Mouse (Mus musculus): ENCODE data around the gene Hist3h2a. TPM values are rescaled to one million over a fixed set of nuclear protein-coding genes. Genes with fewer than 3 reads are reported as not detected.

Gene Hist3h2a
- total RNA-seq, 2 experiments from 2014 or later = 10.5 to 11.3 TPM

- Histone ChIP-seq H3K4me3 (no peak overlapping the region), H3K27ac (no peak overlapping the region)
- DNase-seq = no peak
- TF ChIP-seq CTCF (IDR thresholded peaks at IDR 0.05) = no peak
- intact Hi-C loops (cut with DNase I) = no loop called here
These were observed 7.1 kb downstream of the Hist3h2a start for GRCm38 (mm10) chr11:58961364-58962177.

GRCm38 (mm10) chr11:58963543-58963942 is 9.1 kb downstream of the Hist3h2a start:
- DNase-seq = no peak
- H3K27ac ChIP-seq = no peak overlapping the region
- H3K4me3 ChIP-seq = no peak overlapping the region
- no peak for TF ChIP-seq CTCF (IDR thresholded peaks at IDR 0.05)
- intact Hi-C loops (cut with DNase I) = no loop called here

- Histone ChIP-seq H3K27ac (no peak overlapping the region), H3K4me3 (no peak overlapping the region)
- intact Hi-C loops (cut with DNase I) = no loop called here
- no peak for TF ChIP-seq CTCF (IDR thresholded peaks at IDR 0.05)
- DNase-seq = no peak
These were observed 9.7 kb downstream of the Hist3h2a start for GRCm38 (mm10) chr11:58964216-58964615.

- intact Hi-C loops (cut with DNase I) = no loop called here
- no peak for TF ChIP-seq CTCF (IDR thresholded peaks at IDR 0.05)
- no peak for DNase-seq
- Histone ChIP-seq H3K4me3 (no peak overlapping the region), H3K27ac (no peak overlapping the region)
These were observed 10.7 kb downstream of the Hist3h2a start for GRCm38 (mm10) chr11:58965001-58965760.

GRCm38 (mm10) chr11:58967346-58967745 is 12.9 kb downstream of the Hist3h2a start:
- no peak for DNase-seq
- intact Hi-C loops (cut with DNase I) = no loop called here
- Histone ChIP-seq H3K4me3 (no peak overlapping the region), H3K27ac (no peak overlapping the region)
- TF ChIP-seq CTCF (IDR thresholded peaks at IDR 0.05) = peak; percentile 70

GRCm38 (mm10) chr11:58968551-58968950 is 14.1 kb downstream of the Hist3h2a start:
- Histone ChIP-seq H3K4me3 (no peak overlapping the region), H3K27ac (no peak overlapping the region)
- no peak for TF ChIP-seq CTCF (IDR thresholded peaks at IDR 0.05)
- no peak for DNase-seq
- intact Hi-C loops (cut with DNase I) = no loop called here

GRCm38 (mm10) chr11:58969027-58969426 is 14.5 kb downstream of the Hist3h2a start:
- intact Hi-C loops (cut with DNase I) = no loop called here
- Histone ChIP-seq H3K4me3 (no peak overlapping the region), H3K27ac (no peak overlapping the region)
- no peak for DNase-seq
- no peak for TF ChIP-seq CTCF (IDR thresholded peaks at IDR 0.05)

- Histone ChIP-seq H3K4me3 (no peak overlapping the region), H3K27ac (no peak overlapping the region)
- DNase-seq = no peak
- TF ChIP-seq CTCF (IDR thresholded peaks at IDR 0.05) = no peak
- intact Hi-C loops (cut with DNase I) = loop anchor here (10.0 kb wide), 1 partner anchor 225 kb away; the partner anchor contains the start of gene Guk1
These were observed 15.2 kb downstream of the Hist3h2a start for GRCm38 (mm10) chr11:58969659-58970058.

- intact Hi-C loops (cut with DNase I) = loop anchor here (10.0 kb wide), 1 partner anchor 224 kb away; the partner anchor contains the start of gene Guk1
- peak; percentile 13; the same call in 1 of the 2 replicates for TF ChIP-seq CTCF (IDR thresholded peaks at IDR 0.05)
- Histone ChIP-seq H3K27ac (0 out of 2 replicates have a peak overlapping the region, but pooled peaks have one; percentile 20), H3K4me3 (no peak overlapping the region)
- no peak for DNase-seq
These were observed 16.5 kb downstream of the Hist3h2a start for GRCm38 (mm10) chr11:58970831-58971530.

- no peak for TF ChIP-seq CTCF (IDR thresholded peaks at IDR 0.05)
- Histone ChIP-seq H3K27ac (0 out of 2 replicates have a peak overlapping the region, but pooled peaks have one; percentile 20), H3K4me3 (no peak overlapping the region)
- DNase-seq = no peak
- intact Hi-C loops (cut with DNase I) = loop anchor here (10.0 kb wide), 1 partner anchor 223 kb away; the partner anchor contains the start of gene Guk1
These were observed 17.3 kb downstream of the Hist3h2a start for GRCm38 (mm10) chr11:58971796-58972195.

- DNase-seq = peak; percentile 8
- intact Hi-C loops (cut with DNase I) = loop anchor here (10.0 kb wide), 1 partner anchor 220 kb away; the partner anchor contains the start of gene Guk1
- H3K27ac ChIP-seq = no peak overlapping the region
- H3K4me3 ChIP-seq = no peak overlapping the region
- no peak for TF ChIP-seq CTCF (IDR thresholded peaks at IDR 0.05)
These were observed 19.9 kb downstream of the Hist3h2a start for GRCm38 (mm10) chr11:58974414-58974813.

- Histone ChIP-seq H3K27ac (peak overlapping the region; percentile 94), H3K4me3 (peak overlapping the region; percentile 85)
- peak; percentile 62 for DNase-seq
- no peak for TF ChIP-seq CTCF (IDR thresholded peaks at IDR 0.05)
- intact Hi-C loops (cut with DNase I) = loop anchor here (10.0 kb wide), 1 partner anchor 218 kb away; the partner anchor contains the start of gene Guk1
These were observed 22.7 kb downstream of the Hist3h2a start for GRCm38 (mm10) chr11:58977150-58977549.

Measured in gastrocnemius, adult 2 months (tissue).